Mouse (Mus musculus) midbrain, embryonic 10.5 days (tissue): ENCODE results near the gene Rhag. TPM values are rescaled to one million over a fixed set of nuclear protein-coding genes. Genes with fewer than 3 reads are reported as not detected.
A peak's percentile ranks its signal among the peaks of the same experiment; 100 is the strongest.

ENCODE experiments used
- DNase-seq: peaks from one replicate; pipeline ENCODE4 v3.0.0-alpha.2; 2017; ENCODE audit warnings: low spot score
- H3K27ac ChIP-seq: fragments of 300-500 bp; sonication (generic); replicated peaks from 2 replicates; pipeline ENCODE4 v1.5.1; 2016; ENCODE audit warnings: mild to moderate bottlenecking
- H3K27me3 ChIP-seq: fragments of 300-500 bp; sonication (generic); 2 replicates; pipeline ENCODE4 v1.6.1; 2016; ENCODE audit warnings: low read depth, mild to moderate bottlenecking; ENCODE audit not compliant: poor library complexity, severe bottlenecking
- H3K36me3 ChIP-seq: fragments of 300-500 bp; sonication (generic); 2 replicates; pipeline ENCODE4 v1.6.1; 2016; ENCODE audit warnings: mild to moderate bottlenecking, moderate library complexity
- H3K4me1 ChIP-seq: fragments of 300-500 bp; sonication (generic); 2 replicates; pipeline ENCODE4 v1.6.1; 2016
- H3K4me3 ChIP-seq: fragments of 300-500 bp; sonication (generic); 2 replicates; pipeline ENCODE4 v1.5.1; 2016; ENCODE audit warnings: mild to moderate bottlenecking, moderate library complexity
- H3K9me3 ChIP-seq: fragments of 300-500 bp; sonication (generic); replicated peaks from 2 replicates; pipeline ENCODE4 v1.6.1; 2016; ENCODE audit warnings: mild to moderate bottlenecking
- WGBS: fragments of 180-500 bp; shearing (Covaris S2); methylation state at CpG from one replicate; pipeline ENCODE4 v1.1.7; 2016; 5-methylcytosine and 5-hydroxymethylcytosine counted together
- polyA plus RNA-seq: library from polyadenylated mRNA; unstranded; fragments of >200 nt; fragmentation: Nextera tagmentation; extraction: Ambion mirVana; gene quantifications from 2 replicates; pipeline ENCODE4 v1.2.1, GENCODE M21; 2016

Gene Rhag
- polyA plus RNA-seq, 1 experiment from 2014 or later, result 5.9 TPM

DNA sequence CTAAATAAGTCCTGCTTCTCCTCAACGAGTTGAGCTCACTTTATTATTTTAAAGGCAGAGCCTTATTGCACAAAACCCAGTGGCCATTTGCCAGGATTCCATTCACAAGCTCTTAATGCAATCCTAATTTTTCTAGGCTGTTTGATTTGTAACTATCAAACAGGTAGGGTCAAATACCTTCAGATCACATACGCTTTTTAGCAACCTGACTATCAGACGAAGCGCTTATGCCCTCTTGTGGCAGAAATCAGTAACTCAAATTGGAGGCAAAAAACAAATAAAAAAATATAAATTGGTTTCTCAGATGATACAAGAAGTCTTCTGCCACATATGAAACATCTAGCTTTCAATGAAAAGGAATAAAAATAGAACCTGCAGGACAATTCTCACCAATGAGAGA, 12.9 kb downstream of the Rhag start:
- no peak for DNase-seq
- H3K4me3 ChIP-seq, result no peak overlapping the region
- H3K27ac ChIP-seq, result no peak overlapping the region
- WGBS, result 40% methylated on average over 4 of the region's 4 CpGs
- no peaks in the 10 kb centered on the region for H3K4me1 ChIP-seq
- no peaks in the 10 kb centered on the region for H3K27me3 ChIP-seq
- no peaks in the 10 kb centered on the region for H3K36me3 ChIP-seq
- H3K9me3 ChIP-seq, result no peaks in the 10 kb centered on the region

DNA sequence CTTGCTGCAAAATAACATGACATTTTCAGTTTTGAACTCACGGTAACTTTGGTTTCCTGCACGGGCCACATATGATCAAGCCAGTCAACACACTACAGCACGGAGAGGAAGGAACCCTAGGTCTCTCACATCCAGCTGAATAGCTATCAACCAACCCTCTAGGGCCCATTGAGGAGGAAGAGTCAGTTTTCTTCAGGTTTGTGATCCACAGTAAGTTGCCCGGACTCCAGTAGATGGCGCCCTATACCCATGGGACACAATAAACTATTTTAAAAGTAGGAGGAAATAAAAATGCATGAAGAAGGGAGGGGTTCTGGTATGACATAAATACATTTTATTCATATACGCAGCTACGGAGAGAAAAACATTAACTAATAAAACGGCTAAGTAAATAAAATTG, 13.6 kb downstream of the Rhag start:
- H3K27ac ChIP-seq, result no peak overlapping the region
- no peak overlapping the region for H3K4me3 ChIP-seq
- peak; percentile 17 for DNase-seq
- 65% methylated on average over 8 of the region's 8 CpGs for WGBS
- no peaks in the 10 kb centered on the region for H3K27me3 ChIP-seq
- no peaks in the 10 kb centered on the region for H3K4me1 ChIP-seq
- no peaks in the 10 kb centered on the region for H3K36me3 ChIP-seq
- no peaks in the 10 kb centered on the region for H3K9me3 ChIP-seq

GRCm38 (mm10) chr17:40831870-40832269, 20.9 kb downstream of the Rhag start:
- Histone ChIP-seq H3K27ac (no peak overlapping the region), H3K4me3 (no peak overlapping the region), H3K9me3 (no peaks in the 10 kb centered on the region), H3K36me3 (no peaks in the 10 kb centered on the region), H3K27me3 (no peaks in the 10 kb centered on the region), H3K4me1 (no peaks in the 10 kb centered on the region)
- DNase-seq, result no peak
- 61% methylated on average over 2 of the region's 2 CpGs for WGBS

GRCm38 (mm10) chr17:40837308-40837707, 26.4 kb downstream of the Rhag start:
- H3K27ac ChIP-seq, result no peak overlapping the region
- H3K9me3 ChIP-seq, result no peaks in the 10 kb centered on the region
- no peaks in the 10 kb centered on the region for H3K4me1 ChIP-seq
- H3K27me3 ChIP-seq, result no peaks in the 10 kb centered on the region
- H3K4me3 ChIP-seq, result no peak overlapping the region
- H3K36me3 ChIP-seq, result no peaks in the 10 kb centered on the region
- no peak for DNase-seq

DNA sequence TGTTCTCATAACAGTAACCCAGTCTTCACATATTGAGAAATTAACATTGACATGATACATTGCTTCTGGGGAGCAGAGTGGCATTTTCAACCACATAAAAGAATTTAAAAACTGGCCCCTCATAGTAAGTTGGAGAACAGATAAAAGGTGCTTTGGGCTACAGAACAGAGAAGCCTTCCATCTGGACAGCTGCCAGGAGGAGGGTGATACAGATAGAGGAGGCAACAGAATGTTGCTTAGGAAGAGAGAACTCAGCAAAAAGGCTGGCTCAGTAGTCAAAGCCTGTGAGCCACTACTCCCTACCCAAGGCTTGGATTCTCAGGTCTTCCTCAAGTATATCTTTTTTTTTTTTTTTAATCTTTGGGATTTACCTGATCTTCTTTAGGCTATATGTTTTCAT, 44.1 kb downstream of the Rhag start:
- no peak for DNase-seq
- no peaks in the 10 kb centered on the region for H3K27me3 ChIP-seq
- no peak overlapping the region for H3K27ac ChIP-seq
- no peaks in the 10 kb centered on the region for H3K4me1 ChIP-seq
- no peaks in the 10 kb centered on the region for H3K36me3 ChIP-seq
- H3K4me3 ChIP-seq, result no peak overlapping the region
- no peaks in the 10 kb centered on the region for H3K9me3 ChIP-seq

GRCm38 (mm10) chr17:40868952-40869747, 58.2 kb downstream of the Rhag start:
- no peak for DNase-seq
- Histone ChIP-seq H3K4me1 (no peaks in the 10 kb centered on the region), H3K27ac (no peak overlapping the region), H3K4me3 (no peak overlapping the region), H3K36me3 (no peaks in the 10 kb centered on the region), H3K9me3 (no peaks in the 10 kb centered on the region), H3K27me3 (no peaks in the 10 kb centered on the region)
- WGBS, result 80% methylated on average over 10 of the region's 10 CpGs

- DNase-seq, result no peak
- Histone ChIP-seq H3K4me1 (no peaks in the 10 kb centered on the region), H3K9me3 (no peaks in the 10 kb centered on the region), H3K4me3 (no peak overlapping the region), H3K27ac (no peak overlapping the region), H3K27me3 (no peaks in the 10 kb centered on the region), H3K36me3 (no peaks in the 10 kb centered on the region)
- WGBS, result 95% methylated on average over 6 of the region's 6 CpGs
Observed at GRCm38 (mm10) chr17:40872626-40873025, 61.7 kb downstream of the Rhag start.

GRCm38 (mm10) chr17:40873582-40874011, 62.7 kb downstream of the Rhag start:
- Histone ChIP-seq H3K9me3 (no peaks in the 10 kb centered on the region), H3K36me3 (no peaks in the 10 kb centered on the region), H3K27ac (no peak overlapping the region), H3K4me3 (no peak overlapping the region), H3K27me3 (no peaks in the 10 kb centered on the region), H3K4me1 (no peaks in the 10 kb centered on the region)
- no peak for DNase-seq
- 86% methylated on average over 2 of the region's 2 CpGs for WGBS

DNA sequence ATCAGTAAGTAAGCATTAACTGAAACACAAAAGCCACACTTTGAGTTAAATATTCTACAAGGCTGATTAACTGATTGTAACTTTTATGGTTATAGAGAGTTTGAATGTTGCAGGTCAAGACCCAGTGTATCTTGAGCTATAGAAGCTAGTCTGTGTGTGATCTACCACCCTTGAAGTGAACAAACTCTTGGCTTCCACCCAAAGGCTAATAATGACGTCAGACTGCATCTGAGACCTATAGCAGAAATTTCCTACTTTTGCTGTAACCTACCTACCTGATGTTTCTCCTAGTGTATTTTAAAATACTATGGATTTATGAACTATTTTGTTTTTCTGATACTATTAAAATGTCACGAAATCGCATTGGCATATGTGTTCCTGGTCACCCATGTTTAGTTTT, 63.8 kb downstream of the Rhag start:
- no peaks in the 10 kb centered on the region for H3K9me3 ChIP-seq
- no peak overlapping the region for H3K4me3 ChIP-seq
- no peak overlapping the region for H3K27ac ChIP-seq
- H3K4me1 ChIP-seq, result peaks cover 5% of the 10 kb centered on the region
- WGBS, result 93% methylated on average over 3 of the region's 3 CpGs
- no peak for DNase-seq
- H3K36me3 ChIP-seq, result no peaks in the 10 kb centered on the region
- H3K27me3 ChIP-seq, result peaks cover 7% of the 10 kb centered on the region; the same call in 1 of the 2 replicates

DNA sequence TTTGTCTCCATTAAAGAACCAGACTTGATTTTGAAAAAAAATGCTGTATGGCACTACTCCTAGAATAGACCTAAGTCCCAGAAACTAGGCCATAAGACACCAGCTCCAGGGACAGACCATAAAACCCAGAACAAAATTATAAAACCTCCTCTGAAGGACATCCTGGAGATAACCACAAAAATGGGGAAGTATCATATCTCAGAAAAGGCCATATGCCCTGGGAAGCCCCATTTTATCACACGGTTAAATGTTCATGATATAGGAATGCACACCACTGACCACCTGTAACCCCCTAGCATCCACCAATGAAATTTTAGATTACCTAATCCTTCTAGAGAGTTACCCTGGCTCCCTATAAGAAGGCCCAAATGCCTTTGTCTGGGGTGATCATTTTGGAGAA, 64.6 kb downstream of the Rhag start:
- H3K9me3 ChIP-seq, result no peaks in the 10 kb centered on the region
- peaks cover 10% of the 10 kb centered on the region; the same call in 1 of the 2 replicates for H3K27me3 ChIP-seq
- H3K36me3 ChIP-seq, result no peaks in the 10 kb centered on the region
- no peak overlapping the region for H3K27ac ChIP-seq
- H3K4me1 ChIP-seq, result peaks cover 14% of the 10 kb centered on the region
- WGBS, result 91% methylated on average over 1 of the region's 1 CpGs
- no peak overlapping the region for H3K4me3 ChIP-seq
- DNase-seq, result no peak

DNA sequence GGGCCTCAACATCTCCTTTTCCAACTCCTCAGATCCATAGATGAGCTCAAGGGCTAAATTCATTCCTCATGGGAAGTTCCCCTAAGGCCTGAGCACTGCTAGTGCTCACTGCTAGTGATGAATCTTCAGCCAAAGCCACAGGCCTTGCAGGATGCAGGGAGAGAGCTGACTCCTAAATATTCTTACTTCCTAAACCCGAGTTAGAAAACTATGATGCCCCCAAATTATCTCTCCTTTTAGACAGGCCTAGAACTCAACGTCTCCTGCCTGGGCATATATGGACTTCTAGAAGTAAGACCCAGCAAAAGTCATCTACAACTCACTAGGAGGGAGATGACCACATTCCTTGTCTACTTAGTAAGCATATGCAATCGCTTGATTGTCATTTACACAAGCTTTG, 66.8 kb downstream of the Rhag start:
- Histone ChIP-seq H3K27ac (no peak overlapping the region), H3K9me3 (no peaks in the 10 kb centered on the region), H3K36me3 (no peaks in the 10 kb centered on the region), H3K4me3 (no peak overlapping the region), H3K27me3 (peaks cover 14% of the 10 kb centered on the region; the same call in 1 of the 2 replicates), H3K4me1 (peaks cover 15% of the 10 kb centered on the region)
- WGBS, result 47% methylated on average over 3 of the region's 3 CpGs
- no peak for DNase-seq

DNA sequence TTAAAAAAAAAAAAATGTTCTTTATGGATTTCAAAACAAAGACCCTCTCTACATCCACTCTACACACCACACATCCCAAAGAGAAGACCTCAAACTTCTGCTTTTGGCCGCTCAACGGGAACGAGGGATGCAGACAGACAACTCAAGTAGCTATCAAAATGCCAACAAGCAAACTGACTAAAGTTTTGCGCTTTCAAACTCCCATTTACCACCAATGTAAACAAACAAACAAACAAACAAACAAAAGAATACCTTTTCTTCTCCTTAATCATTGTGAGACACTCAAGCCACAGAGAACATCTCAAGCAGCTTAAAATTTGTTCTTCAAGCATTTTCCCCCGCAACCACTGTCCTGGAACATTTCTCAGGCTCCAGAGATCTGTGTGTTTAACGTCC, 68.6 kb downstream of the Rhag start:
- H3K27ac ChIP-seq, result peak overlapping the region; percentile 84; the same call in 1 of the 2 replicates
- H3K4me3 ChIP-seq, result peak overlapping the region; percentile 64
- H3K4me1 ChIP-seq, result peaks cover 15% of the 10 kb centered on the region
- no peak for DNase-seq
- H3K9me3 ChIP-seq, result no peaks in the 10 kb centered on the region
- H3K36me3 ChIP-seq, result no peaks in the 10 kb centered on the region
- peaks cover 14% of the 10 kb centered on the region; the same call in 1 of the 2 replicates for H3K27me3 ChIP-seq
- WGBS, result 6% methylated on average over 6 of the region's 6 CpGs

DNA sequence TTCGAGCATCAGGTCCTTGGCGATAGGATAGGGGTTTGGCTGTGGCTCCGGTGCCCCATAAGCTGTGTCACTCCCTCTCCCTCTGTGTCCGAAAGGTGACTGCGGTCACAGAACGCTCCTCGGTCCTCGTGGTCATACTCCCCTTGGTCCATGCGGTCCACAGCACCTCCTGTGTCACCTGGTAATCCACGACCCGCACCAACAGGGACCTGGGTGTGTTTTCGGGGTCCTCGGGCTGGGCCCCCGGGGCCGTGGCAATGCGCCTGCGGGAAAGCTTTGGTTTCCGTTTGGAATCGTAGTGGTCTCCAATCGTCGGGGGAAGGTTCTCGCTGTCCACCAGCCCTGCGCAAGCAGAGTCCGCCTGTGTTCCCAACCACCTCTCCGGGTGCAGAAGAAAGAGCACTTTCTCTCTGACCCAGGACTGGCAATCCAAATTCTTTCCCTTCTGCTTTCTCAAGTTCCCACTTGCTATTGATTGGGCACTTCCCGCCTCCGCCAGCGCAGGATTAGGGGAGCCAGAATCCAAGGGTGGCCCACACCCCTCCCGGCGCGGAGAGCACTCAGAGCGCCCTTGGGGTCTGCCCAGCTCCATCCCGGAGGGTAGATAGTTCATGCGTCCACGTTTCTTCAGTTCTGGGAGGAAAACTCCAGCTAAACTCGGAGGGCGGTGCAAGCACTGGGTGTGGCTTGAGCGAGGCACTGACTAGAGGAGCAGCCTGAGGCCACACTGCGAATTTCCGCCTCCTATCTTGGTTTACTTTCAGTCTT, 69.2 kb downstream of the Rhag start, which contains the start of gene 9130008F23Rik:
TSS of gene 9130008F23Rik (minus strand) at position 636 of the 768 bp plus-strand sequence.
- no peaks in the 10 kb centered on the region for H3K36me3 ChIP-seq
- peak within 1 kb of the TSS; percentile 64 for H3K4me3 ChIP-seq
- DNase-seq, result peak; percentile 66
- H3K27me3 ChIP-seq, result peaks cover 14% of the 10 kb centered on the region; the same call in 1 of the 2 replicates
- under 1% methylated on average over 40 of the region's 40 CpGs for WGBS
- peak within 1 kb of the TSS; percentile 84 for H3K27ac ChIP-seq
- H3K4me1 ChIP-seq, result peaks cover 15% of the 10 kb centered on the region
- no peaks in the 10 kb centered on the region for H3K9me3 ChIP-seq
